Mouse (Mus musculus): ENCODE measurements around the gene Fastk. TPM values are rescaled to one million over a fixed set of nuclear protein-coding genes. Genes with fewer than 3 reads are reported as not detected.
A peak's percentile ranks its signal among the peaks of the same experiment; 100 is the strongest.
"Not testable (repeated sequence)": the region's sequence is repeated elsewhere in the genome, so short reads cannot be mapped to it uniquely, and the experiment has no call there.

The Fastk gene
- polyA plus RNA-seq, 1 experiment from 2014 or later: 40.6 TPM

DNA sequence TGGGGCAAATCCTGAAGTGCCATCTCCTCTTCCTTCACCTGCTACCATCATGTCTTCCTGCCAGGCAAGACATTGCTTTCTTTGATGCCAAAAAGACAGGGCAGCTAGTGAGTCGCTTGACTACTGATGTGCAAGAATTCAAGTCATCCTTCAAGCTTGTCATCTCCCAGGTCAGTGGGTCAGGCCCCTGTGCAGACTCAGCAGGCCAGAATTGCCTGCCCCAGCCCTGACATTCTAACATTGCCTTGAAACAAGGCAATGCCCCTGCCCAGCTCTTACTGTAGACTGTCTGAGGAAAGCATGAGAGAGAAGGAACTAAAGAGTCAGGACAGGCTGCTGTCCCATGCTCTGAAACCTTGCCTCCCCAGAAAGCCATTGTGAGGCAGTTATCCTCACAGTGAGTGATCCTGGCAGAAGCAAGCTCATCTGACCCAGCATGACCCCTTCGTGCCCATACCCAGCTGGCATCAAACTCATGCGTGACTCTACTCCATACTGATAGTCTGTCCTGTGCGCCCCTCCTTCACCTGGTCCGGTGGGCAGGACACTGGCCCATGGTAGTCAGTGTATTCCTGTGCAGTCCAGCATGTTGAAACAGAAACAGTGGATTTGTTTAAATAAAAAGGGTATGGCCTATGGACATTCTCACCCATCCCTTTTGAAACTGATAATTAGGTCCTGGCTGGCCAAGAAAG is 44.0 kb downstream of the Fastk start:
- Histone ChIP-seq H3K9ac (replicated peaks) (no peak overlapping the region), H3K9me3 (ENCODE audit: low read length) (no peaks in the 10 kb centered on the region), H3K36me3 (replicated peaks; ENCODE audit: insufficient read depth, low read length) (peaks cover 12% of the 10 kb centered on the region; the same call in 1 of the 2 replicates), H3K4me3 (ENCODE audit: low read depth, low read length) (no peak overlapping the region), H3K4me1 (ENCODE audit: insufficient read depth) (no peaks in the 10 kb centered on the region), H3K27ac (ENCODE audit: low read depth) (no peak overlapping the region), H3K27me3 (ENCODE audit: insufficient read depth, low read length) (no peaks in the 10 kb centered on the region), H3K4me2 (ENCODE audit: low read depth, low read length) (no peak overlapping the region)
- 84% methylated on average over 5 of the region's 5 CpGs for WGBS (ENCODE audit: insufficient replicate concordance)
- DNase-seq (no peak), ATAC-seq (no peak)
- TF ChIP-seq CTCF (IDR thresholded peaks at IDR 0.05; ENCODE audit: low read depth) (no peak), EP300 (IDR thresholded peaks at IDR 0.05; ENCODE audit: low read depth) (no peak)

DNA sequence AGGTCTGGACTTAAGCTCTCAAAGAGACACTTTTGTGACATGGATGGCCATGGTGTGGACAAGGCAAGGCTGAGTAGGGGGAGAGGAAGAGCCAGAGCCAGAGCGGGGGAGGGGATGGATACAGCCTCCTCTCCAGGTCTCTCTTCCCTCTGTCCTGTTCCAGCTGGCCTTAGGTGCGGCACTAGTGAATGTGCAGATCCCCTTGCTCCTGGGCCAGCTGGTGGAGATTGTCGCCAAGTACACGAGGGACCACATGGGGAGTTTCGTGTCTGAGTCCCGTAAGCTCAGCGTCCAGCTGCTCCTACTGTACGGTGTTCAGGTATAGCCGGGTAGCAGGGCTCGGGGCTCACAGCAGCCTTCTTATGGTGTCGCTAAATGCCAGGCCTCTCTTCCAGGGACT is 44.7 kb downstream of the Fastk start:
- Histone ChIP-seq H3K4me2 (ENCODE audit: low read depth, low read length) (no peak overlapping the region), H3K36me3 (replicated peaks; ENCODE audit: insufficient read depth, low read length) (peaks cover 12% of the 10 kb centered on the region; the same call in 1 of the 2 replicates), H3K4me1 (ENCODE audit: insufficient read depth) (0 out of 2 replicates have a peak, but pooled peaks cover under 1% of the 10 kb centered on the region), H3K4me3 (ENCODE audit: low read depth, low read length) (no peak overlapping the region), H3K9ac (replicated peaks) (no peak overlapping the region), H3K27ac (ENCODE audit: low read depth) (no peak overlapping the region), H3K27me3 (ENCODE audit: insufficient read depth, low read length) (no peaks in the 10 kb centered on the region), H3K9me3 (ENCODE audit: low read length) (no peaks in the 10 kb centered on the region)
- 90% methylated on average over 11 of the region's 11 CpGs for WGBS (ENCODE audit: insufficient replicate concordance)
- no peak for DNase-seq
- ATAC-seq: no peak
- TF ChIP-seq EP300 (IDR thresholded peaks at IDR 0.05; ENCODE audit: low read depth): no peak
- no peak for TF ChIP-seq CTCF (IDR thresholded peaks at IDR 0.05; ENCODE audit: low read depth)

DNA sequence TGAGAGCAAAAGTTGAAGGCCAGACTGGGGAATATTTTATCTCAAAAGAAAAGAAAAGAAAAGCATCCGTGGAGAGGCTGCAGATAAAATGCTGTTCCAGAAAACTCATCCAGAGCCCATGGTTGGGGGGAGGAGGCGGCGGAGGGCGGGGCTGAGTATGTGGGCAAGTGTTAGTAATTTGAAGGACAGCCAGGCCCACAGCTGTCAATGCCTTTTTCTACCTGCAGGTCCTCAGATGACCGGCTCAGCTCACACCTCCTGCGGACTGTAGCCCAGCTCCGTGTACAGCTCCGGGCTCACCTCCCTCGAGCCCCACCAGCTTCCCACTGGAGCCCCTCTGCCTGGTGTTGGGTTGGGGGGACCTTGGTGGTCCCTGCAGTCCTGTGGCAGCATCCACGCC is 45.4 kb downstream of the Fastk start:
- ATAC-seq (no peak), DNase-seq (no peak)
- Histone ChIP-seq H3K9ac (replicated peaks) (no peak overlapping the region), H3K36me3 (replicated peaks; ENCODE audit: insufficient read depth, low read length) (peaks cover 12% of the 10 kb centered on the region; the same call in 1 of the 2 replicates), H3K4me3 (ENCODE audit: low read depth, low read length) (no peak overlapping the region), H3K4me2 (ENCODE audit: low read depth, low read length) (no peak overlapping the region), H3K27me3 (ENCODE audit: insufficient read depth, low read length) (no peaks in the 10 kb centered on the region), H3K9me3 (ENCODE audit: low read length) (no peaks in the 10 kb centered on the region), H3K4me1 (ENCODE audit: insufficient read depth) (0 out of 2 replicates have a peak, but pooled peaks cover 5% of the 10 kb centered on the region), H3K27ac (ENCODE audit: low read depth) (no peak overlapping the region)
- 89% methylated on average over 10 of the region's 10 CpGs for WGBS (ENCODE audit: insufficient replicate concordance)
- TF ChIP-seq CTCF (IDR thresholded peaks at IDR 0.05; ENCODE audit: low read depth): no peak
- TF ChIP-seq EP300 (IDR thresholded peaks at IDR 0.05; ENCODE audit: low read depth): no peak

DNA sequence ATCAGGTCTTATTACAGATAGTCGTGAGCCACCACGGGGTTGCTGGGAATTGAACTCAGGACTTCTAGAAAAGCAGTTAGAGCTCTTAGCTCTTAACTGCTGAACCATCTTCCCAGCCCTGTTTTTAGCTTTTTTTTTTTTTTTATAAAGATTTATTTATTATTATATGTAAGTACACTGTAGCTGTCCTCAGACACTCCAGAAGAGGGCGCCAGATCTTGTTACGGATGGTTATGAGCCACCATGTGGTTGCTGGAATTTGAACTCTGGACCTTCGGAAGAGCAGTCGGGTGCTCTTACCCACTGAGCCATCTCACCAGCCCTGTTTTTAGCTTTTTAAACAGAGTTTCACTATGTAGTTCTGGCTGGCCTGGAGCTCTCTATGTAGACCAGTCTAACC is 48.8 kb downstream of the Fastk start:
- WGBS (ENCODE audit: insufficient replicate concordance): 84% methylated on average over 6 of the region's 6 CpGs
- H3K9ac ChIP-seq (replicated peaks); H3K36me3 ChIP-seq (replicated peaks; ENCODE audit: insufficient read depth, low read length); H3K27ac ChIP-seq (ENCODE audit: low read depth); DNase-seq; ATAC-seq; H3K4me2 ChIP-seq (ENCODE audit: low read depth, low read length); H3K9me3 ChIP-seq (ENCODE audit: low read length); H3K27me3 ChIP-seq (ENCODE audit: insufficient read depth, low read length); H3K4me3 ChIP-seq (ENCODE audit: low read depth, low read length): not testable (repeated sequence)
- peaks cover 21% of the 10 kb centered on the region for H3K4me1 ChIP-seq (ENCODE audit: insufficient read depth)
- peak; percentile 34 for TF ChIP-seq CTCF (IDR thresholded peaks at IDR 0.05; ENCODE audit: low read depth)

DNA sequence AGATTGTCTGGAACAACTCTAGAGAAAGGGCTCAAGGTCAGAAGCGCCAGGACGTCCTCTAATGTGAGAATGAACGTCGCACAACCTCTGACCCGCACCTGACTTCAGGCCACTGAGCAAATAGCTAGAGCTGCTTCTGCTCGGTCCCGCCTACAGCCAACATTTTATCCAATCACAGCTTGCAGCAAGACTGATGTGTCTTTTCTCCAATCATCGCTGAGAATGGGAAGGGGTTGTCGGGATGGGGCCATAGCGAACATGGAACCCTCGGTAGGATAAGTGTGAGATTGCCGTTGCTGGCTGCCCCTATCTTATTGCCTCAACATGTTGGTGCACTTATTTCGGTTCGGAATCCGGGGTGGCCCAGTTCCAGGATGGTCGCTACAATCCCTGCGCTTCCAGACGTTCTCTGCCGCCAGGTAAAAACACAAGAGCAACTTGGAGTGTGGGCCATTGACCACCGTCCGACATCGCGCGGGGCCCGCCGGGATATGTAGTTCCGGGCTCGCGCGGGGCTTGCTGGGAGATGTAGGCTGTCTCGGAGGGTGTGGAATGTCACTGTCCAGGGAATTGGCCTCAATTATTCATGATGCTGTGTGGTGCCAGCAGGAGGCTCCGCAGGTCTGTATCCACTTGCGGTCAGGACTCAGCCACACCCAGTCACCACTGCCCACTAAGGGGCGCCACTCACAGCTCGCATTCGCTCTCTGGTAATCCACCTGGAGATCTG is 50.8 kb downstream of the Fastk start:
- peak; percentile 84 for TF ChIP-seq CTCF (IDR thresholded peaks at IDR 0.05; ENCODE audit: low read depth)
- no peak for TF ChIP-seq EP300 (IDR thresholded peaks at IDR 0.05; ENCODE audit: low read depth)
- H3K9me3 ChIP-seq (ENCODE audit: low read length): no peaks in the 10 kb centered on the region
- H3K4me3 ChIP-seq (ENCODE audit: low read depth, low read length): peak overlapping the region; percentile 64
- ATAC-seq (peak; percentile 94), DNase-seq (peak; percentile 93)
- H3K9ac ChIP-seq (replicated peaks): peak overlapping the region; percentile 63
- H3K27ac ChIP-seq (ENCODE audit: low read depth): peak overlapping the region; percentile 92
- H3K27me3 ChIP-seq (ENCODE audit: insufficient read depth, low read length): no peaks in the 10 kb centered on the region
- H3K36me3 ChIP-seq (replicated peaks; ENCODE audit: insufficient read depth, low read length): no peaks in the 10 kb centered on the region; the same call in 1 of the 2 replicates
- H3K4me2 ChIP-seq (ENCODE audit: low read depth, low read length): peak overlapping the region; percentile 75
- 1% methylated on average over 36 of the region's 36 CpGs for WGBS (ENCODE audit: insufficient replicate concordance)
- peaks cover 28% of the 10 kb centered on the region for H3K4me1 ChIP-seq (ENCODE audit: insufficient read depth)

DNA sequence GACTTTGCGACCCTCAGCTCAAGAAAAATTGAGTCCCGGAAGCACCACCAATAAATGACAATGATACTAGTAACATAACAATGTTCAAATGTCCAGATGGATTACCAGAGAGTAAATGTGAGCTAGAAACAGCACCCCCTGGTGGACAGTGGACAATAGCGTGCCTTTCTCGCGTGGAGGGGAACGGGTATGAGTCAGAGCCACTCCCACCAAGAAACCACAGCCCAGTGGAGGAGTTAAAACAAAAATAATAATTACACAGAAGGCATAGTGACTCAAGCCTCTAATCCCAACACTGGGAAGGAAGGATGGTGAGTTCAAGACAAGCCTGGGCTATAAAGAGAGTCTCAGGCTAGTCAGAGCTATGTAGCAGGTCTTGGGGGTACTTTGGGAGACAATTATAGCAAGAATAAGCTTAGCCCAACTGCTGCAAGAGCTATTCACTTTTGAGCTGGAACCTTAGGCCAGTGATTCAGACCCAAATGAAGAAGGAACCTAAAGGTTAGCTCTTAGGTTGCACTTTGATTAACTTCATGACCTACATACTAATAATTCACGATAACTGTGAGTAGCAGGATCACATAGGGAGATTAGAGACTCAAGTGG is 51.6 kb downstream of the Fastk start, which contains the start of gene Abcb8:
Abcb8 (plus strand) TSS at position 272 of the 606 bp plus-strand sequence.
- H3K27ac ChIP-seq (ENCODE audit: low read depth): peak within 1 kb of the TSS; percentile 92
- peaks cover 36% of the 10 kb centered on the region for H3K4me1 ChIP-seq (ENCODE audit: insufficient read depth)
- H3K9me3 ChIP-seq (ENCODE audit: low read length): no peaks in the 10 kb centered on the region
- WGBS (ENCODE audit: insufficient replicate concordance): 15% methylated on average over 7 of the region's 7 CpGs
- H3K36me3 ChIP-seq (replicated peaks; ENCODE audit: insufficient read depth, low read length): no peaks in the 10 kb centered on the region
- DNase-seq: peak; percentile 86
- no peaks in the 10 kb centered on the region for H3K27me3 ChIP-seq (ENCODE audit: insufficient read depth, low read length)
- peak within 1 kb of the TSS; percentile 64 for H3K4me3 ChIP-seq (ENCODE audit: low read depth, low read length)
- peak within 1 kb of the TSS; percentile 63 for H3K9ac ChIP-seq (replicated peaks)
- peak within 1 kb of the TSS; percentile 75 for H3K4me2 ChIP-seq (ENCODE audit: low read depth, low read length)
- TF ChIP-seq EP300 (IDR thresholded peaks at IDR 0.05; ENCODE audit: low read depth): no peak
- TF ChIP-seq CTCF (IDR thresholded peaks at IDR 0.05; ENCODE audit: low read depth): peak; percentile 96
- ATAC-seq: peak; percentile 2; the same call in 1 of the 2 replicates
